Comparison of ENCODE assay signal across 9 mouse cellular contexts in genomic region chr14:26578791-26579191, GRCm38 (mm10). TPM values are rescaled to one million over a fixed set of nuclear protein-coding genes. Genes with fewer than 3 reads are reported as not detected.
DNase-seq lines count a peak whose midpoint lies in the region; ATAC-seq lines count a peak whose summit lies in the region.
"Had no signal": no experiment of that assay in that cellular context is flagged by ENCODE, and none has a peak within 500 bp of the region (broad histone marks: within the 10 kb centered on the region; RNA-seq: fewer than 3 reads in every experiment).

No protein-coding gene starts in this region.

- DNase-seq in heart, postnatal 14 days, result no peak
- no peak for DNase-seq in left cerebral cortex, postnatal 25 days (ENCODE audit: low spot score in 2 of 2)
- DNase-seq in left cerebral cortex, postnatal 10 days (ENCODE audit: extremely low spot score in 1 of 2, low spot score in 2 of 2), result no peak

- no peaks in the 10 kb centered on the region for H3K27me3 ChIP-seq in heart, embryonic 11.5 days (ENCODE audit: control insufficient read depth, insufficient read depth, low read length)
- H3K27me3 ChIP-seq in hindbrain, embryonic 16.5 days (replicated peaks; ENCODE audit: control insufficient read depth, insufficient read depth, low read length), result no peaks in the 10 kb centered on the region
- H3K27me3 ChIP-seq: Patski had no signal

- H3K9me3 ChIP-seq in heart, embryonic 11.5 days (replicated peaks; ENCODE audit: control insufficient read depth, low read length), result no peaks in the 10 kb centered on the region
- no peaks in the 10 kb centered on the region for H3K9me3 ChIP-seq in hindbrain, embryonic 16.5 days (ENCODE audit: control insufficient read depth, low read length)

- 0 out of 2 replicates have a peak overlapping the region, but pooled peaks have one; percentile 15 for H3K27ac ChIP-seq in heart, embryonic 11.5 days (ENCODE audit: low read depth, low read length)
- no peak overlapping the region for H3K27ac ChIP-seq in hindbrain, embryonic 16.5 days (ENCODE audit: low read depth, low read length)

- peaks cover 5% of the 10 kb centered on the region for H3K4me1 ChIP-seq in heart, embryonic 11.5 days (ENCODE audit: control insufficient read depth, insufficient read depth, low read length)
- peaks cover 5% of the 10 kb centered on the region; the same call in 1 of the 2 replicates for H3K4me1 ChIP-seq in hindbrain, embryonic 16.5 days (ENCODE audit: control insufficient read depth, insufficient read depth, low read depth, low read length)

- ATAC-seq in heart, embryonic 11.5 days (replicated peaks; ENCODE audit: insufficient number of reproducible peaks, low FRiP score, low TSS enrichment), result no peak
- ATAC-seq in common myeloid progenitor, adult 5-6 weeks (replicated peaks; ENCODE audit: low read depth, poor library complexity, severe bottlenecking), result peak; percentile 51
- peak; percentile 28; the same call in 1 of the 2 replicates for ATAC-seq in hindbrain, embryonic 16.5 days
- ATAC-seq in megakaryocyte, adult 5-6 weeks (ENCODE audit: poor library complexity, severe bottlenecking), result 0 out of 2 replicates have a peak, but pooled peaks have one; percentile 7
- no peak for ATAC-seq in frontal cortex, adult (ENCODE audit: low TSS enrichment)

- intact Hi-C loops in heart, postnatal 14 days (cut with DNase I), result loop anchor here (5.0 kb wide), 2 partner anchors 41 to 86 kb away; no protein-coding TSS in a partner anchor
- intact Hi-C loops in left cerebral cortex, postnatal 25 days (cut with DNase I), result loop anchor here (1.0 to 5.0 kb wide), 2 partner anchors 44 to 86 kb away; partner anchors contain the start of gene Slmap
- intact Hi-C loops in left cerebral cortex, postnatal 10 days (cut with DNase I), result loop anchor here (5.0 kb wide), 1 partner anchor 91 kb away; no protein-coding TSS in a partner anchor

- no peak overlapping the region for H3K9ac ChIP-seq in heart, embryonic 11.5 days (ENCODE audit: low read depth, low read length)
- H3K9ac ChIP-seq in hindbrain, embryonic 16.5 days (ENCODE audit: low read depth, low read length), result no peak overlapping the region

- WGBS in heart, embryonic 11.5 days (ENCODE audit: insufficient replicate concordance), result 49% methylated on average over 6 of the region's 6 CpGs
- WGBS in hindbrain, embryonic 16.5 days, result 73% methylated on average over 6 of the region's 6 CpGs

- H3K36me3 ChIP-seq in heart, embryonic 11.5 days (ENCODE audit: control insufficient read depth, insufficient read depth, low read length), result peaks cover 3% of the 10 kb centered on the region; the same call in 1 of the 2 replicates
- no peaks in the 10 kb centered on the region for H3K36me3 ChIP-seq in hindbrain, embryonic 16.5 days (ENCODE audit: control insufficient read depth, insufficient read depth, low read length)

- no peak overlapping the region for H3K4me3 ChIP-seq in heart, embryonic 11.5 days (ENCODE audit: low read depth, low read length)
- H3K4me3 ChIP-seq in hindbrain, embryonic 16.5 days (ENCODE audit: low read length), result no peak overlapping the region

- H3K4me2 ChIP-seq in heart, embryonic 11.5 days, result peak overlapping the region; percentile 88
- peak overlapping the region; percentile 87; the same call in 1 of the 2 replicates for H3K4me2 ChIP-seq in hindbrain, embryonic 16.5 days (ENCODE audit: low read length)

RNA-seq across cellular contexts. Expression of gene Dennd6a, which starts 5.1 kb away (rescaled TPM):
- 28.1 and 29.8 TPM in 2 replicates for polyA plus RNA-seq in heart, embryonic 11.5 days (2014; fragmentation: Nextera tagmentation; extraction: Ambion mirVana)
- total RNA-seq in heart, postnatal 14 days (2021), result 10 to 100 TPM; 21.0 to 22.6 TPM
- total RNA-seq in common myeloid progenitor, adult 5-6 weeks (2017), result 41.0 and 52.7 TPM in 2 replicates
- 14.9 and 16.7 TPM in 2 replicates for polyA plus RNA-seq in hindbrain, embryonic 16.5 days (2015; fragmentation: Nextera tagmentation; extraction: Ambion mirVana)
- 28.0 and 34.6 TPM in 2 replicates for total RNA-seq in megakaryocyte, adult 5-6 weeks (2015)
- 30.3 and 30.5 TPM in 2 replicates for total RNA-seq in megakaryocyte, adult 5-6 weeks (2017)
- 10 to 100 TPM; 26.0 to 26.1 TPM for total RNA-seq in left cerebral cortex, postnatal 25 days (2021)
- total RNA-seq in left cerebral cortex, postnatal 10 days (2021), result 10 to 100 TPM; 24.4 to 25.4 TPM

RNA-seq across cellular contexts. Expression of gene Slmap, which starts 44.1 kb away (rescaled TPM):
- 76.2 and 91.2 TPM in 2 replicates for polyA plus RNA-seq in heart, embryonic 11.5 days (2014; fragmentation: Nextera tagmentation; extraction: Ambion mirVana)
- total RNA-seq in heart, postnatal 14 days (2021), result 100 to 1,000 TPM; 250 to 282 TPM
- total RNA-seq in common myeloid progenitor, adult 5-6 weeks (2017), result 82.0 and 97.4 TPM in 2 replicates
- 11.4 TPM in 2 replicates for polyA plus RNA-seq in hindbrain, embryonic 16.5 days (2015; fragmentation: Nextera tagmentation; extraction: Ambion mirVana)
- total RNA-seq in megakaryocyte, adult 5-6 weeks (2015), result 66.9 and 76.8 TPM in 2 replicates
- 68.6 and 71.2 TPM in 2 replicates for total RNA-seq in megakaryocyte, adult 5-6 weeks (2017)
- total RNA-seq in left cerebral cortex, postnatal 25 days (2021), result 100 to 1,000 TPM; 109 to 127 TPM
- 10 to 100 TPM; 83.3 to 83.9 TPM for total RNA-seq in left cerebral cortex, postnatal 10 days (2021)

RNA-seq across cellular contexts. Expression of gene Arf4, which starts 59.1 kb away (rescaled TPM):
- polyA plus RNA-seq in heart, embryonic 11.5 days (2014; fragmentation: Nextera tagmentation; extraction: Ambion mirVana), result 479 and 484 TPM in 2 replicates
- total RNA-seq in heart, postnatal 14 days (2021), result 100 to 1,000 TPM in 1 of 2 experiments, 10 to 100 TPM in 1; 86.5 to 102 TPM
- total RNA-seq in common myeloid progenitor, adult 5-6 weeks (2017), result 113 and 135 TPM in 2 replicates
- polyA plus RNA-seq in hindbrain, embryonic 16.5 days (2015; fragmentation: Nextera tagmentation; extraction: Ambion mirVana), result 507 and 523 TPM in 2 replicates
- total RNA-seq in megakaryocyte, adult 5-6 weeks (2015), result 304 and 335 TPM in 2 replicates
- 83.1 and 91.3 TPM in 2 replicates for total RNA-seq in megakaryocyte, adult 5-6 weeks (2017)
- total RNA-seq in left cerebral cortex, postnatal 25 days (2021), result 100 to 1,000 TPM; 113 to 117 TPM
- 100 to 1,000 TPM; 154 to 157 TPM for total RNA-seq in left cerebral cortex, postnatal 10 days (2021)

Comparison
In these comparisons a context has a peak if more than half of its experiments do, and no peak if none do; other contexts are left out.
1. ATAC-seq: peak in common myeloid progenitor, adult 5-6 weeks (single experiment), hindbrain, embryonic 16.5 days (single experiment) and megakaryocyte, adult 5-6 weeks (single experiment); none in heart, embryonic 11.5 days (single experiment) and frontal cortex, adult (single experiment).